Mouse (Mus musculus): ENCODE data around the gene Hist2h2ac.

GRCm38 (mm10) chr3:96172197-96173178 is 48.2 kb downstream of the Hist2h2ac start, which contains the start of gene Sf3b4:
- TF ChIP-seq CTCF (conservative IDR thresholded peaks at IDR 0.05; ENCODE audit: low read length) (no peak), POU5F1 (IDR thresholded peaks at IDR 0.05; ENCODE audit: borderline replicate concordance, low read length) (no peak)

All from E14TG2a.4 (cell line).